Mouse (Mus musculus): ENCODE measurements around the gene Iqub. TPM values are rescaled to one million over a fixed set of nuclear protein-coding genes. Genes with fewer than 3 reads are reported as not detected.

Iqub gene
- 0.13 and 0.16 TPM in 2 replicates for polyA plus RNA-seq (2012; rRNA removed)

DNA sequence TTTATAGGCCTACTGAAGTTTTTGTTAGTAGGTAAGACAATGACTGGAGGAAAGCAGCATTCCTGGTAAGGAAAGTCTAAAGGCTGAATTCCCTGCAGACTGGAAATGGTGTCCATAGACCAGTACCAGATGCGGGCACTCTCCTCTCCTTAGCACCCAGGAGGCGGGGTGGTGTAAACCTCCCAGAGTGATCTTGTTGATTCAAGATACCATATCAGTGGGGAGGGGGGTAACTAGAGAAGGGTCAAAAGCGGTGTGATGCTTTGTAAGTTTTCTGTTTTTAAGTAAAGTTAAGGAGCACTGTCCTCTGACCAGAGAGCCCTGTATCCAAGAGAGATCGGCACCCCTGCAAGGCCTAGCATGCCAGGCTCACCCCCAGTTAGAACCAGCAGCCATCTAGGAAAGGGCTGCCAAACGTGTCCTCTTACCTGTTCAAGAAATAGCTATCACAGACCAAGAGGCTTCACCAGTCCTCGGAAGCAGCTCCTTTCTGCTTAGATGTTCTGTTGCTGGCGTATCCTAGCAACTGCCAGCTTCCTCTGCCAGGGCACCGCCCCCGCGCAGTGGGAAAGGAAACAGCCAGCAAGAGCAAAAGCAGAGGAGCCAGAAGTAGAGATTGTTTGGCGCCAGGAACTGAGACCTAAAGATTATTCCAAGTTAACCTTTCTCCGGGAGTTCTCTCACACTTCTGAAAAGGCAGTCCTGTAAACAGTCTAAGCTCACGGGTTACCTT is at the start of gene Iqub:
TSS of gene Iqub (minus strand) at position 516 of the 733 bp plus-strand sequence.

DNA sequence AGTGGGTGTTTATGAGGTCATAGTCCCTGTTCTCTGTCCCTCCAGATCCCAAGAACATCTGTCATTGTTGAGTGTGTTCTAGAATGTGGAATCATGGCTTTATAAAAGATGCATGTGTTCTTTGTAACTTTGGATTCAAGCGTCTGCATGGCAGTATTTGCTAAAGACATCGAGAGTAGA is 13.1 kb upstream of the Iqub start, which contains the start of gene Asb15:
TSS of gene Asb15 (plus strand) at position 81 of the 180 bp plus-strand sequence.

DNA sequence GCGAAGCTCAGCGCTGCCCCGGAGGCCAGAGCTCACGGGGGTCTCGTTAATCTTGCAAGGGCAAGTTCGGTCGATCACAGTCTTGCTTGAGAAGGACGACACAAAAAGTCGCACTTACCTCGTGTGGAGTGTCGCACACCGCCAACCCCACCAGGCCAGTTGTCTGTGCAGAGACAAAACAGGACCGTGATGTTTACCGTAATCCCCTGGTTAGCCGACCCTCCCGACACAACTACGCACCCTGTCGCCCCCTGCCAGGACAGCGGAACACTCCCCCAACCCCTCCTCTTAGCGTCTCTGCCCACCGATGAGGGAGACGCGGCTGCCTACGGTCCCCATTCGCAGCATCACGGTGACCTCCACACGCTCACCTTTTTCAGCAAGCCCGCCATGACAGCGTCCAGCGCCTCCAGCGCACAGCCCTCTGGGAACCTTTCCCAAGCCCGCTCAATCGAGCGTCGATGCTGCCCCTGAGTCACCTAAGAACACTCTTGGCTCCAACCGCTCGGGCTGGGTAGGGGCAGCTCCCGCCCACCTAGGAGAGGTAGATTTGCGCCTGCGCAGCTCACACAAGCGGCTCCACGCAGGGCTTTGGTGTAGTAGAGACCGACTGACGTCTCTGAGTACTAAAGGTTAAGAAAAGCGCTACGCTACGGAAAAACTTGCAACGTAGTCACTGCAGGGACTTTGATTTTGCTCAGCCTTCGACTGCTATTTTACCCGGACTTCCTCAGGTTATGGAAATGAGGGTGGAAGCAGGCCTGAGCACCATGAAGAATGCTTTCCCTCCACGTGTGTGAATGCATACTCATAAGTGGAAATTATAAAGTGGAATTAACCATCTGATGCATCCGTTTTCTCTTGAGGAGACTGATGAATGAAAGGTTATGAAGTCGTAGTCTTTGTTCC is 12.5 kb upstream of the Iqub start, which contains the start of gene Ndufa5:
TSS of gene Ndufa5 (minus strand) at position 859 of the 909 bp plus-strand sequence.

Other genes starting within 250 kb of the Iqub start
- gene Ndufa5, start 12.9 kb upstream of the Iqub start, polyA plus RNA-seq (2012; rRNA removed) = 0.77 and 1.2 TPM in 2 replicates
- not detected in 2 replicates for gene Asb15, start 13.1 kb upstream of the Iqub start, polyA plus RNA-seq (2012; rRNA removed)
- gene Lmod2, start 82.7 kb upstream of the Iqub start, polyA plus RNA-seq (2012; rRNA removed) = not detected in 2 replicates
- gene Wasl, start 149.9 kb upstream of the Iqub start, polyA plus RNA-seq (2012; rRNA removed) = 84.3 and 138 TPM in 2 replicates
- not detected in 2 replicates for gene Hyal6, start 218.2 kb upstream of the Iqub start, polyA plus RNA-seq (2012; rRNA removed)
- not detected in 2 replicates for gene Hyal4, start 233.3 kb upstream of the Iqub start, polyA plus RNA-seq (2012; rRNA removed)